Mouse (Mus musculus) forebrain, embryonic 14.5 days (tissue): ENCODE results near the gene Itgb8. TPM values are rescaled to one million over a fixed set of nuclear protein-coding genes. Genes with fewer than 3 reads are reported as not detected.

Source experiments
- ATAC-seq: fragments of 200-750 bp; cut with Nextera tagmentation; 2 replicates; pipeline ENCODE4 v1.8.0; 2017; ENCODE audit warnings: mild to moderate bottlenecking, moderate library complexity
- DNase-seq: peaks from one replicate; pipeline ENCODE4 v3.0.0-alpha.2; 2015; ENCODE audit warnings: low spot score
- H3K27ac ChIP-seq: fragments of 300-500 bp; sonication (generic); 2 replicates; pipeline ENCODE4 v1.5.1; 2014; ENCODE audit warnings: low read depth, mild to moderate bottlenecking, control low read depth, low read length, moderate library complexity
- H3K27me3 ChIP-seq: fragments of 300-500 bp; sonication (generic); replicated peaks from 2 replicates; pipeline ENCODE4 v1.6.1; 2014; ENCODE audit warnings: low read length, control low read depth, mixed read lengths; ENCODE audit not compliant: control insufficient read depth, insufficient read depth
- H3K36me3 ChIP-seq: fragments of 300-500 bp; sonication (generic); 2 replicates; pipeline ENCODE4 v1.6.1; 2014; ENCODE audit warnings: low read length, control low read depth; ENCODE audit not compliant: control insufficient read depth, insufficient read depth
- H3K4me1 ChIP-seq: fragments of 300-500 bp; sonication (generic); 2 replicates; pipeline ENCODE4 v1.6.1; 2014; ENCODE audit warnings: antibody characterized with exemption, low read length, control low read depth; ENCODE audit not compliant: control insufficient read depth, insufficient read depth
- H3K4me2 ChIP-seq: fragments of 300-500 bp; sonication (generic); 2 replicates; pipeline ENCODE4 v1.6.1; 2014; ENCODE audit warnings: mild to moderate bottlenecking, control low read depth, low read length
- H3K4me3 ChIP-seq: fragments of 300-500 bp; sonication (generic); 2 replicates; pipeline ENCODE4 v1.5.1; 2014; ENCODE audit warnings: low read depth, low read length, control low read depth
- H3K9ac ChIP-seq: fragments of 300-500 bp; sonication (generic); 2 replicates; pipeline ENCODE4 v1.6.1; 2014; ENCODE audit warnings: mild to moderate bottlenecking, low read length, control low read depth, moderate library complexity
- H3K9me3 ChIP-seq: fragments of 300-500 bp; sonication (generic); replicated peaks from 2 replicates; pipeline ENCODE4 v1.6.1; 2016; ENCODE audit warnings: low read length, control low read depth, mixed read lengths; ENCODE audit not compliant: control insufficient read depth
- WGBS: fragments of 180-500 bp; shearing (Covaris S2); extraction: QIAGEN DNeasy Blood & Tissue Kit; methylation state at CpG from one replicate; pipeline ENCODE4 v1.1.7; 2014; 5-methylcytosine and 5-hydroxymethylcytosine counted together
- polyA plus RNA-seq: library from polyadenylated mRNA; unstranded; fragments of >200 nt; fragmentation: Nextera tagmentation; extraction: Ambion mirVana; gene quantifications from 2 replicates; pipeline ENCODE4 v1.2.1, GENCODE M21; 2014

The Itgb8 gene
- polyA plus RNA-seq, 1 experiment from 2014 or later = 11.6 TPM

- Histone ChIP-seq H3K4me1 (no peaks in the 10 kb centered on the region), H3K36me3 (no peaks in the 10 kb centered on the region), H3K27me3 (no peaks in the 10 kb centered on the region), H3K27ac (no peak overlapping the region), H3K4me3 (no peak overlapping the region), H3K9me3 (no peaks in the 10 kb centered on the region), H3K9ac (no peak overlapping the region), H3K4me2 (no peak overlapping the region)
- DNase-seq (no peak), ATAC-seq (no peak)
Observed at GRCm38 (mm10) chr12:119195145-119195544, 43.5 kb downstream of the Itgb8 start.

GRCm38 (mm10) chr12:119189814-119190213 lies 48.8 kb downstream of the Itgb8 start:
- no peaks in the 10 kb centered on the region for H3K4me1 ChIP-seq
- no peak overlapping the region for H3K9ac ChIP-seq
- peak; percentile 90 for ATAC-seq
- no peak overlapping the region for H3K4me2 ChIP-seq
- WGBS = 66% methylated on average over 8 of the region's 8 CpGs
- no peak overlapping the region for H3K27ac ChIP-seq
- peak; percentile 68 for DNase-seq
- H3K9me3 ChIP-seq = no peaks in the 10 kb centered on the region
- no peaks in the 10 kb centered on the region for H3K36me3 ChIP-seq
- H3K27me3 ChIP-seq = no peaks in the 10 kb centered on the region
- no peak overlapping the region for H3K4me3 ChIP-seq

- Histone ChIP-seq H3K4me1 (no peaks in the 10 kb centered on the region), H3K4me3 (no peak overlapping the region), H3K4me2 (no peak overlapping the region), H3K9me3 (no peaks in the 10 kb centered on the region), H3K27ac (no peak overlapping the region), H3K36me3 (no peaks in the 10 kb centered on the region), H3K27me3 (no peaks in the 10 kb centered on the region), H3K9ac (no peak overlapping the region)
- ATAC-seq (no peak), DNase-seq (no peak)
- 88% methylated on average over 1 of the region's 1 CpGs for WGBS
Observed at GRCm38 (mm10) chr12:119185441-119185840, 53.2 kb downstream of the Itgb8 start.

- H3K9ac ChIP-seq = no peak overlapping the region
- H3K27ac ChIP-seq = no peak overlapping the region
- no peaks in the 10 kb centered on the region for H3K27me3 ChIP-seq
- no peak overlapping the region for H3K4me2 ChIP-seq
- 89% methylated on average over 2 of the region's 2 CpGs for WGBS
- ATAC-seq (no peak), DNase-seq (no peak)
- no peaks in the 10 kb centered on the region for H3K4me1 ChIP-seq
- 0 out of 2 replicates have a peak, but pooled peaks cover 5% of the 10 kb centered on the region for H3K36me3 ChIP-seq
- H3K4me3 ChIP-seq = no peak overlapping the region
- no peaks in the 10 kb centered on the region for H3K9me3 ChIP-seq
Observed at GRCm38 (mm10) chr12:119182215-119182924, 56.2 kb downstream of the Itgb8 start.

- Histone ChIP-seq H3K27ac (no peak overlapping the region), H3K36me3 (peaks cover 18% of the 10 kb centered on the region; the same call in 1 of the 2 replicates), H3K4me1 (no peaks in the 10 kb centered on the region), H3K27me3 (no peaks in the 10 kb centered on the region), H3K4me2 (no peak overlapping the region), H3K9me3 (no peaks in the 10 kb centered on the region), H3K9ac (no peak overlapping the region), H3K4me3 (no peak overlapping the region)
- 61% methylated on average over 2 of the region's 2 CpGs for WGBS
- no peak for ATAC-seq
- no peak for DNase-seq
Observed at GRCm38 (mm10) chr12:119176017-119176416, 62.6 kb downstream of the Itgb8 start.

GRCm38 (mm10) chr12:119169828-119170539 lies 68.6 kb downstream of the Itgb8 start:
- no peak overlapping the region for H3K9ac ChIP-seq
- DNase-seq = peak; percentile 19
- H3K27ac ChIP-seq = no peak overlapping the region
- no peaks in the 10 kb centered on the region for H3K4me1 ChIP-seq
- H3K36me3 ChIP-seq = peaks cover 15% of the 10 kb centered on the region; the same call in 1 of the 2 replicates
- H3K9me3 ChIP-seq = no peaks in the 10 kb centered on the region
- ATAC-seq = no peak
- H3K4me3 ChIP-seq = no peak overlapping the region
- H3K4me2 ChIP-seq = no peak overlapping the region
- H3K27me3 ChIP-seq = no peaks in the 10 kb centered on the region
- 86% methylated on average over 4 of the region's 4 CpGs for WGBS

GRCm38 (mm10) chr12:119169143-119169542 lies 69.5 kb downstream of the Itgb8 start:
- DNase-seq (no peak), ATAC-seq (no peak)
- H3K27me3 ChIP-seq = no peaks in the 10 kb centered on the region
- peaks cover 15% of the 10 kb centered on the region; the same call in 1 of the 2 replicates for H3K36me3 ChIP-seq
- peaks cover 5% of the 10 kb centered on the region; the same call in 1 of the 2 replicates for H3K4me1 ChIP-seq
- H3K4me3 ChIP-seq = no peak overlapping the region
- H3K9me3 ChIP-seq = no peaks in the 10 kb centered on the region
- no peak overlapping the region for H3K9ac ChIP-seq
- H3K4me2 ChIP-seq = no peak overlapping the region
- 49% methylated on average over 3 of the region's 3 CpGs for WGBS
- no peak overlapping the region for H3K27ac ChIP-seq

GRCm38 (mm10) chr12:119165115-119165514 lies 73.5 kb downstream of the Itgb8 start:
- Histone ChIP-seq H3K27me3 (no peaks in the 10 kb centered on the region), H3K9ac (no peak overlapping the region), H3K27ac (no peak overlapping the region), H3K4me3 (no peak overlapping the region), H3K9me3 (no peaks in the 10 kb centered on the region), H3K4me1 (peaks cover 5% of the 10 kb centered on the region; the same call in 1 of the 2 replicates), H3K36me3 (peaks cover 23% of the 10 kb centered on the region), H3K4me2 (no peak overlapping the region)
- 92% methylated on average over 2 of the region's 2 CpGs for WGBS
- ATAC-seq = no peak
- DNase-seq = no peak

- Histone ChIP-seq H3K9ac (no peak overlapping the region), H3K36me3 (peaks cover 23% of the 10 kb centered on the region), H3K27me3 (no peaks in the 10 kb centered on the region), H3K9me3 (no peaks in the 10 kb centered on the region), H3K27ac (no peak overlapping the region), H3K4me3 (no peak overlapping the region), H3K4me1 (peaks cover 5% of the 10 kb centered on the region; the same call in 1 of the 2 replicates), H3K4me2 (no peak overlapping the region)
- peak; percentile 51; the same call in 1 of the 2 replicates for ATAC-seq
- WGBS = 46% methylated on average over 1 of the region's 1 CpGs
- peak; percentile 29 for DNase-seq
Observed at GRCm38 (mm10) chr12:119164672-119165071, 73.9 kb downstream of the Itgb8 start.
